ENCODE assay signal across 31 mouse cellular contexts in genomic region chr5:36056921-36057320, GRCm38 (mm10).
"Had no signal": no experiment of that assay in that cellular context is flagged by ENCODE, and none has a peak within 500 bp of the region (broad histone marks: within the 10 kb centered on the region; RNA-seq: fewer than 3 reads in every experiment).

No protein-coding gene starts in this region.

- H3K4me1 ChIP-seq: limb, embryonic 10.5 days; limb, embryonic 12.5 days; limb, embryonic 13.5 days; limb, embryonic 15.5 days; liver, embryonic 12.5 days; liver, embryonic 13.5 days; liver, embryonic 15.5 days; lung, embryonic 15.5 days; megakaryocyte, embryonic 14.5 days; midbrain, embryonic 13.5 days; midbrain, embryonic 15.5 days had no signal

- ATAC-seq: liver, embryonic 12.5 days; liver, postnatal 0 days; lung, postnatal 0 days; midbrain, embryonic 13.5 days; midbrain, embryonic 15.5 days; midbrain, embryonic 16.5 days had no signal

- H3K27ac ChIP-seq: left cerebral cortex, adult 2 months; limb, embryonic 10.5 days; limb, embryonic 12.5 days; limb, embryonic 13.5 days; limb, embryonic 15.5 days; liver, embryonic 12.5 days; liver, embryonic 13.5 days; liver, embryonic 14.5 days; liver, embryonic 15.5 days; lung, embryonic 15.5 days; macrophage; midbrain, embryonic 12.5 days; midbrain, embryonic 13.5 days; midbrain, embryonic 15.5 days; neural tube, embryonic 12.5 days had no signal

- H3K9ac ChIP-seq: limb, embryonic 12.5 days; limb, embryonic 13.5 days; limb, embryonic 15.5 days; liver, embryonic 12.5 days; liver, embryonic 13.5 days; liver, embryonic 14.5 days; liver, embryonic 15.5 days; liver, postnatal 0 days; lung, embryonic 14.5 days; lung, embryonic 15.5 days; midbrain, embryonic 12.5 days; midbrain, embryonic 13.5 days; midbrain, embryonic 15.5 days; neural tube, embryonic 12.5 days had no signal

- H3K9me3 ChIP-seq: limb, embryonic 10.5 days; limb, embryonic 12.5 days; limb, embryonic 15.5 days; liver, embryonic 12.5 days; liver, embryonic 13.5 days; liver, embryonic 15.5 days; lung, embryonic 15.5 days; megakaryocyte, embryonic 14.5 days; midbrain, embryonic 15.5 days; neural tube, embryonic 12.5 days had no signal

- H3K36me3 ChIP-seq: limb, embryonic 10.5 days; liver, embryonic 12.5 days; liver, embryonic 13.5 days; liver, embryonic 15.5 days; lung, embryonic 15.5 days; midbrain, embryonic 15.5 days; neural tube, embryonic 12.5 days had no signal

- H3K4me2 ChIP-seq: limb, embryonic 12.5 days; limb, embryonic 13.5 days; limb, embryonic 15.5 days; liver, embryonic 11.5 days; liver, embryonic 12.5 days; liver, embryonic 13.5 days; liver, embryonic 15.5 days; lung, embryonic 14.5 days; lung, embryonic 15.5 days; midbrain, embryonic 12.5 days; midbrain, embryonic 13.5 days; midbrain, embryonic 15.5 days; neural tube, embryonic 12.5 days had no signal

- H3K4me3 ChIP-seq: left cerebral cortex, adult 2 months; limb, embryonic 10.5 days; limb, embryonic 12.5 days; limb, embryonic 13.5 days; limb, embryonic 15.5 days; liver, embryonic 12.5 days; liver, embryonic 13.5 days; liver, embryonic 15.5 days; lung, embryonic 15.5 days; megakaryocyte, embryonic 14.5 days; midbrain, embryonic 12.5 days; midbrain, embryonic 13.5 days; midbrain, embryonic 15.5 days; myocyte; neural tube, embryonic 12.5 days had no signal

- DNase-seq: left cerebral cortex, postnatal 4 days; liver; liver, embryonic 13.5 days; liver, postnatal 0 days; lung, adult 18-20 months; lung, adult 2 months; lung, embryonic 14.5 days; lung, postnatal 10 days; lung, postnatal 14 days; lung, postnatal 36 days; lung, postnatal 4 days; midbrain, embryonic 14.5 days had no signal

- H3K27me3 ChIP-seq: limb, embryonic 13.5 days; limb, embryonic 15.5 days; liver, embryonic 12.5 days; liver, embryonic 13.5 days; liver, embryonic 15.5 days; lung, embryonic 15.5 days; midbrain, embryonic 12.5 days; midbrain, embryonic 13.5 days; midbrain, embryonic 15.5 days; neural tube, embryonic 12.5 days had no signal
